Mouse (Mus musculus): ENCODE data around the gene Arhgap27.

DNA sequence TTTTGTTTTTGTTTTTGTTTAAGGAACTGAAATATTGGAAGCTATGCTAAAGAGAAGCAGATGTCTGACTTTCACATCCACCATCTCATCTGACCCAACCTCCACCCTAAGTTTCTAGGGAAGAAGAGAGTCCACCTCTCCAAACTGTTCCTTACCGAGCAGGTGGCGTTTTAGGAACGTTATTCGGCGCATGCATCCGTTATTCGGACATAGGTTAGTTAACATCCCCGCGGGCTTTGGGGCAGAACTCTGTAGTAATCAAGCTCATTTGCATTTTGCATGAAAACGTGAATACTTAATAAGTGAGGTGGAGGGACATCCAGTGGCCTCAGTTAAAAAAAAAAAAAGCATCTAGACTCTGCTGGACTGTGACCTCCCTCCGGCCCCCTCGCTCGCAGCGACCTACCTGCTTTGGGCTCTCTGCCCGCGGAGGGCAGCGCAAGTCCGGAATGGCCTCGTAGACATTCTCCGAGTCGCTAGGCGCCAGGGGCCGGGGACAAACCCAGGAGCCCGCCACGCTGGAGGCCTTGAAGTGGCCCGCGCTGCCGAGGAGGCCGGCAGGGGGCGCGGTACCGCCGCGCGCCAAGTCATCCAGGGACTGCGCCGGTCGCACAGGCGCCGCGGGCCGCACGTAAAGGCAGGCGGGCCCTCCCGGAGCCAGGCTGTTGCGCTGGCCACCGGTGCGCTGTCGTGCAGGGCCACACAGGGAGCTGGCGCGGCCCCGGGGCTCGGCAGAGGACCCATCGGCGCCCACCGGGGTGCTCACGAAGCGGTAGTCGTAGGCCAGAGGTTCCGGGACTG lies 3.5 kb downstream of the Arhgap27 start:
- TF ChIP-seq POLR2A (IDR thresholded peaks at IDR 0.05; ENCODE audit: low read depth, low read length) (no peak), CTCF (IDR thresholded peaks at IDR 0.05; ENCODE audit: borderline replicate concordance, insufficient read depth, low read length) (peak; percentile 51; the same call in 1 of the 2 replicates)

All from embryonic fibroblast, embryonic 13.5 days (primary cell).